Mouse (Mus musculus) embryonic fibroblast, embryonic 13.5 days (primary cell): Measurements from ENCODE around the gene Uqcc3.
"Not testable (repeated sequence)": the region's sequence is repeated elsewhere in the genome, so short reads cannot be mapped to it uniquely, and the experiment has no call there.

Experiments
- CTCF ChIP-seq: IDR thresholded peaks from 2 replicates; pipeline ENCODE4 v1.5.1; 2011; ENCODE audit warnings: mild to moderate bottlenecking, control low read depth, low read length, moderate library complexity, borderline replicate concordance; ENCODE audit not compliant: insufficient read depth
- POLR2A ChIP-seq: IDR thresholded peaks from 2 replicates; pipeline ENCODE4 v1.6.1; 2011; ENCODE audit warnings: low read depth, mild to moderate bottlenecking, control low read depth, low read length, moderate library complexity

GRCm38 (mm10) chr19:8870381-8870780 is 10.3 kb downstream of the Uqcc3 start:
- TF ChIP-seq POLR2A, CTCF: not testable (repeated sequence)
